Mouse (Mus musculus) kidney, postnatal 10 days (tissue): ENCODE measurements around the gene Ankrd33b.
A peak's percentile ranks its signal among the peaks of the same experiment; 100 is the strongest.

Experiments
- DNase-seq: peaks from one replicate; pipeline ENCODE4 v3.0.0; 2021; ENCODE audit warnings: mixed read lengths

Gene Ankrd33b

DNA sequence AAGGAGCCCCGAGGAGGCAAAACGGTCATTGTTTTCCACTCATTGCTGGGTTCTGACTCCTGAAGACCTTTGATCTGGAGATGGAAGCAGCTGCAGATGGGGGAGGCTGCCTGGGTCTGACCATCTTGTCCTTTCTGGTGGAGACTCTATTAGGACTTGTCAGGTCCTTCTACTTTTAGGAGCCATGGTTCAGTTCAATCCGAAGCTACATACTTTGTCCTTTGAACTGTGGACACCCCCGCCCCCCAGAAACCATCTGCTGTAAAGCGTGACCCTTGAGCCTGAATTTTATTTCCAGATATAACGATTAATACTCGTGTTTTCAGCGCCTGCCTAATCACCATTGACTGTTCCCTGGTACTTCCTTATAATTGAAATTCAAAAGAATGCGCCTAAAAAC lies 105.2 kb downstream of the Ankrd33b start:
- no peak for DNase-seq

DNA sequence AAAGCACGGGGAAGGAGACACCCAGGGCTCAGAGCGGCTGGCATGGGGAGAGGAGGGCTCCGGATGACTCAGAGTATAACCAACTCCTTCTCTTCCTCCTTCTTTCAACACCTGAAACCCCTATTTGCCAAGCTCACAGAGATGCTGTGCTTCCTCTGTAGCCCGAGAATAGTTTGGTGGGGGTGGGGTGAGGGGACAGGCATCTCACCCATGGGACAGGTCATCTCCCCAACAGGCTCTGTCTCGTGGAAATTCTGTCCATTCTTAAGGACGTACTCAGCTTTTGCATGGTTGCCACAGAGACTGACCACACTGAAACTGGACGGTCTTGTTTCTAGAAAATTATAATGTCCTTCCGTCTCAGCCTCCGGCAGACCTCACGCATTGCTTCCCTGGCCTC lies 106.4 kb downstream of the Ankrd33b start:
- no peak for DNase-seq

DNA sequence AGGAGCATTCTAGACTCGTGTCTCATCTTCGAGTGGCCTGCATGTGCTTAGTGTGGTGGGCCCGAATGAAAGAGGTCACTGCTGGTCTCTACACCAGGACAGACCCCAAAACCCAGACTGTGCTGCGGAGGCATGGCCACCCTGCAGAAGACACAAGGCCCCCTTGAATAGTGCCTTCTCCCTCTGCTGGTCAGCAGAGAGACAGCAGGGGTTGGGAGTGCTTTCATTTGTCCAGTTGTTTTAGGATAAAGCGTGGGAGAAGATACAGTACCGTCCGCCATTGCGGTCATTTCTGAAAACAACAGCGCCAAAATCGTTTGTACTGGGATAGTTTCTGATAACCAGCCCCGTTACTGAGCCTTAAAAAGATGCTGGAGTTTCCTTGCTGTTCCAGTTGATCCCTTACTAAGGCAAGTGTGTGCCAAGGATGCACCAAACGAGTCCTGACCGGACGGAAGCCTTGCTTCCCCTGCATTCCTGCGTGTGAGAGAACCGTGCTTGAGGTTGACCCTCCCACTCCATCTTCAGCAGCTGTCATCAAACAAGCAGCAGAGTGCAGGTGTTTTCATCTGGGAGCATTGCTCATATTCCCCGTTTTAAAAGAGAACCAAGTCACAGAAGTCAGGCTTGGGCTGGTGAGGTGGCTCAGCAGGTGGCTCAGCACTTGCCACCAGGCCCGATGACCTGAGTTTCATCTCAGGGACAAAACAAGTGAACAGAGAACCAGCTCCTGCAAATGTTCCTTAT lies 108.7 kb downstream of the Ankrd33b start:
- DNase-seq = peak; percentile 35

DNA sequence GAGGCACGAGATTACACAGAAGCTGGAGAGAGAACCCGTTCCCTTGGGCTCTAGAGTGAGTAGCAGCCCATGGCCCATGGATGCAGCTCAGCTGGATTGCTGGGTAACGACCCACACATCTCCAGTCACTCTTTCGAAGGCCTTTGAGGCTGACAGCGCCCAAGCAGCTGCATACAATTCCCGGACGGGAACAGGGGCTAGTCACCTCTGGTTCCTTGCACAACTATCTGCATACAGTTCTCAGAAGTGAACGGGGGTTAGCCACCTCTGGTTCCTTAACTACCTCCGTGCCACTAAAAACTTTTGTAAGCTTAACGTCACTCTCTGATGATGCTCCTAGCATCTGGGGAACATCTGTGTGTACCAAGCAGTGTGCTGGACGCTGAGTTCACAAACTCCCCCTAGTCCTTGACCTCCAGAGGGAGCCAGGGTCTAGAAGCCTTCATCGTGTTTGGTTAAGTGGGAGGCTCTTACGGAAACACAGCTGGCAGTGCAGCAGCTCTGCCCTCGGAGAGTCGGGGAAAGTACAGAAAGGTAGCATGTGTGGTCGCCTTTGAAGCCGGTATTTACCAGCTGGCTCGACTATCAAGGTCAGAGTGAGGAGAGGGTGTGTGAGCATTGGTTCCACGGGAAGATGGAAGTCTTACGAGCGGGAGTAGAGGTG lies 109.4 kb downstream of the Ankrd33b start:
- no peak for DNase-seq

DNA sequence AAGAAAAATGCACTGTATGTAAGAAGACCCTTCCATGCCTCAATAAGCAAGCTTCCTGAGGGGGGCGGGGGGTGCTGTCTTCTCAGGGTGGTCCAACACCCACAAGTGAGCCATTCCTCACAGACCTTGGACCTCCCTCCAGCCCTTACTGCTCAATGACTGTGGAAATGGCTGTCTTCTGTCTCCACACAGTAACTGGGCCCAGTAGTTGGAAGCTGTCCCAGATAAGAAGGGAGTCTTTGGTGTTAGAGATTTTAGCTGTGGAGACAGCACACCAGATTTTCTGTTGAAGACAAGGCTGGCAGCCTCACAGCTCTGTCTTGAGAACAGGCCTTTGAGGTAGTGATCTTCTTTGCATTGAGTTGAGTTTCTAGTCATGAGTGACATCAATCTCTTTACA lies 110.2 kb downstream of the Ankrd33b start:
- DNase-seq = no peak

DNA sequence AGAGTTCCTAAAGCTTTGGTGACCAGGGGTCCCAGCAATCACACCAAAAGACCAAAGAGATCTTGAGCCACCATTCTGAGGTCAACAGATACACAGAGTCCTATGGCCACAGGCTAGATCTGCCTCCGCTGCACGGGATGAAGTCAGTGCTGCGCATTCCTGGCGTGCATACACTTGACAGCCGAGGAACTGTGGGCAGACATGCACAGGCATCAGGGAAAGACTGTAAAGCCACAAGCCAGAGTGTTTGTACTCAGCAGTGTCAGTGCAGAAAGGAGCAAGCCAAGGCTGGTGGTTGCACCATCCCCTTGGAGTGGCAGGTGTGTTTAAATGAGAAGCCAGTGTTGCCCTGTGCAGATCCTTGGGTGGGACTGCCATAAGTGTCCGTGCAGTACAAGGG lies 111.8 kb downstream of the Ankrd33b start:
- no peak for DNase-seq

DNA sequence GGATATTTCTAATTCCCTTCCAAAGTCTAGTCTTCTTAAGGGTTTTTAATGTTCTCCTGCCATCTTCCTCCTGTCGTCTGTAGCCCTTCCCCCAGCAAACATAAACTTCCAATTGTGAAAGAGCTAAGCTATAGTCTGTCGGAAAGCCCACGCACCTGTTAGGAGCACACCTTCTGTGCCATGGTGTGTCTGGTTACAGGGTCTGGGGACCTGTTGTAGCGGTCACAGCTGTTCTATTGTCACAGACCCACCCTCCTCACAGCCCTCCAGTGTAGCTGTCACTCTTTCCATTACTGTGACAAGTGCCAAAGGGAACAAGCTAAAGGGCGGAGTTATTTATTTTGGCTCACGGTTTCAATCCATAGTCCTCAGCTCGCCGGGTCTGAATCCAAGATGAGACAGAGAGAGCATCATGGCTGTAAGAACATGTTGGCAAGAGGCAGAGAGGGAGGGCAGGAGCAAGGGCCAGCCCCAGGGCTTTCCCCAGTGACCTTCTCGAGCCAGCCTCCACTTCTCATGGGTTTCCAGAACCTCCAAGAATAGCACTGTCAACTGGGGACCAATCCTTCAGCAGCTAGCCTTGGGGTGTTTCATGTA lies 112.5 kb downstream of the Ankrd33b start:
- DNase-seq = no peak

DNA sequence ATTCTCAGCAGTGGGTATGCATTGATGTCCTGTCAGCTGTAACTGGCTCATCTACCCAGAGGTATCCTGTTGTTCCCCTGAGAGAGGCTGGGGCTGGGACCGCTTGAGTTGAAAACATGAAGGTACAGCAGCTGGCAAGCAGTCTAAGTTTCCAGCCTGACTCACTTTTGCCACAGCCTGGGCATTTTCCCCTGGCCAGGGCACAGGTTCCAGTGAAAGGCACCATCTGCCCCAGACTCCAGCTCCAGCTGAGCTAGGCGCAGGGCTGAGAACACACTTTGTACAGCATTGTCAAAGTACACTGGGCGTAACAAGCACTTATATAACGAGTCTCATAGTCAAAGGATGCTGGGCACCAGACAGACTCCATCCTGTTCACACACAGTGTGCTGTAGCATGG lies 113.6 kb downstream of the Ankrd33b start:
- no peak for DNase-seq

DNA sequence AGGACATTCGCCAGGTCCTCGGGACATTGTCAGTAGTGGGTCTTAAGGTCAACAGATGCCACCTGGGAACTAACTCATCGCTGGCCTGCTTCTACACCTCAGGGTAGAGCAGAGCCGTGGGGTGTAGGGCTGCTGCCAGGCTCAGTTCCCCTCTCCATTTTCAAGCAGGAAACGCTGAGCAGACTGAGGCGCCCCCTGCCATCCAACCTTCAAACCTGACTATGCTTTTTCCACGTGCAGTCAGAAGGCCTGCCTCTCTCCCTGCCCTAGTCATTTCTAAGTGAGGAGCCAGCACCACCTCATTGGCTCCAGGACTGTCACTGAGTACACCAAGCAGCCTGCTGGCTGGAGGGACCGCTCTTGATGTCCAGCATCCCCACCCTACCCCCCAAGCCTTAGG lies 114.1 kb downstream of the Ankrd33b start:
- no peak for DNase-seq

DNA sequence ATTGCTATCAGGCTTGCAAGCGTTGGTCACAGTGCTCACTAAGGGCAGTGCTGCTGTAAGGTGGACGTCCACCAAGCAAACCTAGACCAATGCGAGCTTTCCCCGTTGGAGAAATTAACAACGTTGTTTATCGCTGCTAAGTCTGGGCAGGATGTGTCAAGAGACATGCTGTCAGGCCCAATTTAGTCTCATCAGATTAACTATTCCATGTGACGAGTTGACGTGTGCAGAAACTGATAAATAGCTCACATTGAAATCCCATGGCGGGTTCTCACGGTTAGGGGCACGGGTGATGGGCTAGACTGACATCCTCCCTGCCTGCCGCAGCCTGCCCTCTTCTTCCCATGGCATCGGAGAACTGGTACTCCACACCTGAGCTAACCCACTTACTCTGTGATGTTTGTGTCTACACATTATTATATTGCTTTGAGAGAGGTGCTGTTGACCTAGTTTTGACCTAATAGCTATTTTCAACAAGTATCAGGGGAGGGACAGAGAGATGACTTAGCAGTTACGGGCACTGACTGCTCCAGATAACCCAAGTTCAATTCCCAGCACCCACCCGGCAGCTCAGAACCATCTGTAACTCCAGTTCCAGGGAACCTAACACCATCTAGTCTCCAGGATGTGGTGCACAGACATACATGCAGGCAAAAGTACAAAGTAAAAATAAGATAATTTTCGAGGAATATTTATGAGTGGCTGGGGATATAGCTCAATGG lies 114.8 kb downstream of the Ankrd33b start:
- DNase-seq = no peak

DNA sequence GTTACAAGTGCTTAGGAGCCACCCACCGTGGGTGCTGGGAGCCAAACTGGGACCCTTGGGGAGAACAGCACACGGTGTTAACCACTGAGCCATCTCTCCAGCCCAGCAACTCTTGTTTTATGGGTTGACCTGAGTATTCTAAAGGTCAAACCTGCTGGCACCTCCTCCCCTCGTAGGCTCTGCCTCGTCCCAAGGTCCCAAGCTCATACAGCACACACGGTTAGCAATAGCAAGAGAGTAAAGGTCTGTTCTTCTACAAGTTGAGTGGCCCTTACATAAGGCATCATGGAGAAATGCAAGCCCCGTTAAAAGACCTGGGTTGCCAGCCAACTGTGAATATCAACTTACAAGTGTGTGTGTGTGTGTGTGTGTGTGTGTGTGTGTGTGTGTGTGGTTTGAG lies 116.3 kb downstream of the Ankrd33b start:
- no peak for DNase-seq

DNA sequence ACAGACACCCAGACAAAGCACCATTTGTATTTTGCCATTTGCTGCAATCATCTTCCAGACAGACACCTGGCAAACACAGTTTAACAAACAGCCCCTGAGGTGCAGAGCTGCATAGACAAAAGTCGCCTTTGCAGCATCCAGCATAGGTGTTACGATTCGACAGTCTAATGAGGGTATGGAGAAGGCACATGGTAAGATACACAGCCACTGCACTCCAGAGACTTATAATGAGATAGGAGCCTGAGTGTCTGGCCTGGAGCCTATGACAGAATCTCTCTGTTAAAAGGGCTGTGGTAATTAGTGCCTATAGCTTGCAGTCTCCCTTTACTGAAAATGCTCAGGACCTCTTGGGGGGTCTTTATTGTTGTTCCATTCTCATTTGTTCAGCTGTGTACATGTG lies 116.8 kb downstream of the Ankrd33b start:
- DNase-seq = no peak

DNA sequence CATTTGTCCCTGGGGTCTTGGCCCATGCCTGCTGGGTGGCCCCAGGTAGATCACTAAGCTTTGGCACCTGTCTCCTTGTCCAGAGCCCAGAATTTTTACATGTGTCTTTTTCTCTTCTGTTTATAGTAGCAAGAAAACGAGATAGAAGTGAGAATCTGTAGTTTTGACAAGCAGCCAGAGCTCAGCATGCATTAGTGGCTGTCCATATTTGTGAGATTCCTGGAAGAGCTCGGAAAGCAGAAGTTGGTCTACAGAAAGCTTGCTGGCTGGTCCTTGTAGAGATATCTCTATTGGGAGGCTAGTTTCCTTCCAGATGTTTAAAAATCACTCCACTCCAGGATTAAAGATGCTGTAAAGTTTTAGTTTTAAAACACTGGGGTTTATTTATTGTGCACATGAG lies 117.5 kb downstream of the Ankrd33b start:
- DNase-seq = no peak

DNA sequence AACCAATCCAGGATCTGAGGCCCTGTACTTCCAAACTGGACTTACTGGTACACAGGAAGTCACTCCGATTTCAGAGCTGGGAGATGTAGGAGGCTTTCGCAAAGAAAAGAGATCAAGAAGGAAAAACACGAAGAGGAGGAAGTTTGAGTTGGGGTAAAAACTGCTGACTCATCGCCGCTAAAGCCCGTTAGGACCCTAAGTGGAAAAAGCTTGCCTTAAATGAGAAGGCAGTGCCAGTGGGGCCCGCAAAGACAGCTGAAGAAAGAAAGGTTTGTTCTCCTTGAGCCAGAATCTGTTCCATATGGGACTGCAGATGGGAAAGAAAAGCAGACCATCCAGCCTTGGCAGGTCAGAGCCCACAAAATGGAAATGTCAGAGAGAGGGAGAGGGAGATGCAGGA lies 118.6 kb downstream of the Ankrd33b start:
- no peak for DNase-seq

DNA sequence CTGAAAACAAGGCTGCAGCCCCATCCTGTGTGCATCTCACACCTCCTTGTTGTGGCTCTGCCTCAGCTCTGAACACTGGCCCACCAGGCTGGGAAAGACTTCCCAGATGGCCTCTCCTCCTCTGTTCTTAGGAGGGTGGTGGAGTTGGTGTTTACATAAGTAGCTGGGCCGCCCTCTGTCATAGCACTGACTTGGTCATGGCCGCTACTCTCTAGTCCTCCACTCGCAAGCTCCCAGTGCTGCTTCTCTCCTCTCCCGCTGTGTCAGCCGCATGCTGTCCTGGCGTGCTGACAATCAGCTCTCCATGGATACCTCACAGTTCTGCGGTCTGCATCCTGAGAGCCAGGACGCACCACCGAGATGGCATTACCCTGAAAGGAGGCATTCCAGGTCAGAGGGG lies 120.5 kb downstream of the Ankrd33b start:
- no peak for DNase-seq

DNA sequence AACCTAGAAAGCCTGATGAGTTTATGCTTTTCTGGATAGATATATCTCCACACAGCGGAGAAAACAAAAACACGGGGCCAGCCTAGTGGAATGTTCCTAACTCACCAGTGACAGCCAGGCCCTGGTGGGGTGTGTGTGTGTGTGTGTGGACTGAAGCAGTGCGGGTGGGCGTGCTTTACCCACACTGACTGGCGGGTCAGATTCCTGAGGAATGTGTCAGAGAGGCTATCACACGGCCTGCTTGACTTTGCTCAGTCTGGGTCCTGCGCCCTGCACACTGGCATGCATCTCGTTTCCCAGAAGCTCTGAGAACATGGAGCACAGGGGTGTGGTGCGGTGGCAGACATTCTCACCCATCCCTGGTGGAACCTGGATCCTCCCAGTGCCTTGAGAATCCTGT lies 121.6 kb downstream of the Ankrd33b start:
- DNase-seq = peak; percentile 30

DNA sequence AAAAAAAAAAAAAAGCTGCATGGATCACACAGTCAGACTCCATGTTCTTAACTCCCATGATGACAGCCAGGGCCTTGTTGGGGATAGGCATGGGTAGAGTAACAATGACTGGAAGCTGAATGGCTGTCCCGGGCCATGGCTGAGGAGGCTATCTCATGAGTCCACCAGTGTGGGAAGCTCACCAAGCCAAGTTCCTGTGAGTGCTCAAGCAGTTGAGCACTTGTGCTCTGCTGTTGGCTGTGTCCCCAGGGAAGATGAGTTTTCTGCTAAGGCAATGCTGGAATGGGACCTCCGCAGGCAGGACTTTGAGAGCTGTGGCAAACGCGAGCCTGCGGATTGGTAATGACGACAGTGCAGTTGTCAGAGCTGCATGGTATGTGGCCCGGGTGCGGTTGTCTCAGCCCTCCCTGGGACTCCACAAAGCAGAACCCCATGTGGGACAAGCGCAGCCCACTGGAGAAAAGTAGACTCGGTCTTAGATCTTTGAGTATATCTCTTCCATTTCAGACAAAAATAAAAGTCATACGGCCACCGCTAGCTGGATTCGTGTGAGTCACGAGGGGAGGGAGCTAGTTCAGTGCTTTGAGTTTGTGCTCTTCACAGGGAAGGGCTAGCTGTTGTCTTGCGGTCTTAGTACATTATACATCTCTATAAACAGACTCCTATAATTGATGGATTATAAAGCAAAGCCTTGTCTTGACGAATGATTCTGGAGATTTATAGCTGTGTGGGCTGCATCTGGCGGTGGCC lies 122.7 kb downstream of the Ankrd33b start:
- DNase-seq = no peak

DNA sequence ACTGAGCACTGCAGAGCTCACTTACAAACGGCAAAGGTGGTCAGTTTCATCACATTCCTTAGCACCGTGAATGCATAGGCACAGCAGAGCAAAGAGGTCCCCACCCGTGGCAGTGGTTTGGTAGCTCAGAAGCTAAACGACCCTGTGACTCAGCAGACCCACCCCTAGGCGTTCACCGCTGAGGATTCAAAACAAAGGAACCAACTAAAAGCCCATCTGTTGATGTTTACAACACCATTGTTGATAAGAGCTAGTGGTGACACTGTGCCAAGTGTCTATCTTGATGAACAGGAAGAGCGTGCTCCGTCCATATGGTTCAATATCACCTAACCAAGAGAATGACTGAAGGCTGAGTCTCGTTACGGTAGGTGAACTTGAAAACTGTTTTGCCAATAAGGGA lies 124.3 kb downstream of the Ankrd33b start:
- no peak for DNase-seq
